Mouse (Mus musculus) intestine, embryonic 16.5 days (tissue): ENCODE results near the gene Med4. TPM values are rescaled to one million over a fixed set of nuclear protein-coding genes. Genes with fewer than 3 reads are reported as not detected.
"Not testable (repeated sequence)": the region's sequence is repeated elsewhere in the genome, so short reads cannot be mapped to it uniquely, and the experiment has no call there.

Experiments
- ATAC-seq: fragments of 200-750 bp; cut with Nextera tagmentation; 2 replicates; pipeline ENCODE4 v1.8.0; 2017; ENCODE audit warnings: moderate TSS enrichment, moderate library complexity
- H3K27ac ChIP-seq: fragments of 300-500 bp; sonication (generic); 2 replicates; pipeline ENCODE4 v1.5.1; 2014; ENCODE audit warnings: mild to moderate bottlenecking, low read length
- H3K27me3 ChIP-seq: fragments of 300-500 bp; sonication (generic); replicated peaks from 2 replicates; pipeline ENCODE4 v1.6.1; 2014; ENCODE audit warnings: low read length, control low read depth, mixed read lengths; ENCODE audit not compliant: control insufficient read depth, insufficient read depth
- H3K36me3 ChIP-seq: fragments of 300-500 bp; sonication (generic); 2 replicates; pipeline ENCODE4 v1.6.1; 2014; ENCODE audit warnings: low read length, control low read depth; ENCODE audit not compliant: control insufficient read depth, insufficient read depth
- H3K4me1 ChIP-seq: fragments of 300-500 bp; sonication (generic); 2 replicates; pipeline ENCODE4 v1.6.1; 2014; ENCODE audit warnings: low read length, control low read depth, mixed read lengths; ENCODE audit not compliant: control insufficient read depth, insufficient read depth
- H3K4me2 ChIP-seq: fragments of 300-500 bp; sonication (generic); 2 replicates; pipeline ENCODE4 v1.6.1; 2014; ENCODE audit warnings: low read depth, low read length, control low read depth
- H3K4me3 ChIP-seq: fragments of 300-500 bp; sonication (generic); 2 replicates; pipeline ENCODE4 v1.5.1; 2014; ENCODE audit warnings: mild to moderate bottlenecking, low read length
- H3K9ac ChIP-seq: fragments of 300-500 bp; sonication (generic); 2 replicates; pipeline ENCODE4 v1.6.1; 2014; ENCODE audit warnings: low read depth, low read length
- H3K9me3 ChIP-seq: fragments of 300-500 bp; sonication (generic); 2 replicates; pipeline ENCODE4 v1.6.1; 2016; ENCODE audit warnings: low read length, control low read depth; ENCODE audit not compliant: control insufficient read depth
- WGBS: fragments of 180-500 bp; shearing (Covaris S2); extraction: QIAGEN DNeasy Blood & Tissue Kit; methylation state at CpG from one replicate; pipeline ENCODE4 v1.1.7; 2014; 5-methylcytosine and 5-hydroxymethylcytosine counted together
- polyA plus RNA-seq: library from polyadenylated mRNA; unstranded; fragments of >200 nt; fragmentation: Nextera tagmentation; extraction: Ambion mirVana; gene quantifications from 2 replicates; pipeline ENCODE4 v1.2.1, GENCODE M21; 2015

Med4 gene
- polyA plus RNA-seq, 1 experiment from 2014 or later = 64.5 TPM

DNA sequence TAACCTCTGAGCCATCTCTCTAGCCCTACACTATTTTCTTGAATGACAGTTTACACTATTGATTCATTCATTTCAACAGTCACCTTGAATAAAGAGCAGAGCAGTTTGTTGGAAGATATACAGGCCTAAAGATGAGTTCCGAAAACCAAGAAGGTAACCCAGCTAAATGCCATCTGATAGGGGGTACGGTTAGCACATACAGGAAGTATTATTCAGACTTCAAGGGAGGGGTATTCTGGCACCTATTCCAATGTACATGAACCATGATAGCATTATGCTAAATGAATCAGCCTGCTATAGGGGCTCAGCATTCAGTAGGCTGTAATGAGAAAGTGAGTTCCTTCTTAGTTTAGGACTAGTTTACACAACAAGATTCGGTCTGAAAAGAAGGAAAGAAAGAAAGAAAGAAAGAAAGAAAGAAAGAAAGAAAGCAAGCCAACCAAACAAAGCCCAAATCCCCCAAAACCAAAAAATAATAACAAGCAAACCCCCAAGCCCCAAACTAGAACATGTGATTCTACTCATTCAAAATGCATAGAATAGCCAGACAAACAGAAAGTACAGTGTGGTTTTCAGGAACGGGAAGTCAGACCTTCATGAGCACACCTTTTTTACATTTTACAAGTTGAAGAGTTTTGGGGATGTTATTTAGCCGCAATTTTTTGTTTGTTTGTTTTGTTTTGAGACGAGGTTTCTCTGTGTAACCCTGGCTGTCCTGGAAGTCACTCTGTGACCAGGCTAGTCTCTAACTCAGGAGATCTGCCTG, 1.0 kb upstream of the Med4 start:
- Histone ChIP-seq H3K4me3 (no peak overlapping the region), H3K27ac (no peak overlapping the region), H3K36me3 (peaks cover 4% of the 10 kb centered on the region; the same call in 1 of the 2 replicates), H3K4me2 (no peak overlapping the region), H3K27me3 (no peaks in the 10 kb centered on the region), H3K9me3 (no peaks in the 10 kb centered on the region), H3K4me1 (peaks cover 8% of the 10 kb centered on the region), H3K9ac (no peak overlapping the region)
- WGBS = 91% methylated on average over 6 of the region's 6 CpGs
- no peak for ATAC-seq

GRCm38 (mm10) chr14:73524136-73524535, 14.3 kb downstream of the Med4 start:
- no peaks in the 10 kb centered on the region for H3K36me3 ChIP-seq
- no peak overlapping the region for H3K27ac ChIP-seq
- no peak overlapping the region for H3K9ac ChIP-seq
- H3K4me3 ChIP-seq = no peak overlapping the region
- 77% methylated on average over 3 of the region's 3 CpGs for WGBS
- H3K9me3 ChIP-seq = no peaks in the 10 kb centered on the region
- no peak overlapping the region for H3K4me2 ChIP-seq
- H3K4me1 ChIP-seq = no peaks in the 10 kb centered on the region
- no peak for ATAC-seq
- no peaks in the 10 kb centered on the region for H3K27me3 ChIP-seq

GRCm38 (mm10) chr14:73524766-73525448, 15.1 kb downstream of the Med4 start, which contains the start of gene Sucla2:
Gene Sucla2, plus strand, starts transcription at chr14:73525319.
- Histone ChIP-seq H3K4me2 (peak within 1 kb of the TSS; percentile 56), H3K27ac (peak within 1 kb of the TSS; percentile 77)
- peak; percentile 100 for ATAC-seq

GRCm38 (mm10) chr14:73528661-73529060, 18.8 kb downstream of the Med4 start:
- H3K9me3 ChIP-seq, ATAC-seq, H3K27ac ChIP-seq, H3K36me3 ChIP-seq, H3K9ac ChIP-seq, H3K4me2 ChIP-seq, H3K4me1 ChIP-seq, H3K27me3 ChIP-seq, H3K4me3 ChIP-seq: not testable (repeated sequence)
- 82% methylated on average over 3 of the region's 3 CpGs for WGBS

More at GRCm38 (mm10) chr14:73524766-73525448, 15.1 kb downstream of the Med4 start, which contains the start of gene Sucla2:
- no peaks in the 10 kb centered on the region for H3K9me3 ChIP-seq
- no peaks in the 10 kb centered on the region for H3K27me3 ChIP-seq
- peak within 1 kb of the TSS; percentile 57 for H3K4me3 ChIP-seq
- 0% methylated on average over 37 of the region's 41 CpGs for WGBS
- peak within 1 kb of the TSS; percentile 74 for H3K9ac ChIP-seq
- no peaks in the 10 kb centered on the region for H3K36me3 ChIP-seq
- no peaks in the 10 kb centered on the region for H3K4me1 ChIP-seq

DNA sequence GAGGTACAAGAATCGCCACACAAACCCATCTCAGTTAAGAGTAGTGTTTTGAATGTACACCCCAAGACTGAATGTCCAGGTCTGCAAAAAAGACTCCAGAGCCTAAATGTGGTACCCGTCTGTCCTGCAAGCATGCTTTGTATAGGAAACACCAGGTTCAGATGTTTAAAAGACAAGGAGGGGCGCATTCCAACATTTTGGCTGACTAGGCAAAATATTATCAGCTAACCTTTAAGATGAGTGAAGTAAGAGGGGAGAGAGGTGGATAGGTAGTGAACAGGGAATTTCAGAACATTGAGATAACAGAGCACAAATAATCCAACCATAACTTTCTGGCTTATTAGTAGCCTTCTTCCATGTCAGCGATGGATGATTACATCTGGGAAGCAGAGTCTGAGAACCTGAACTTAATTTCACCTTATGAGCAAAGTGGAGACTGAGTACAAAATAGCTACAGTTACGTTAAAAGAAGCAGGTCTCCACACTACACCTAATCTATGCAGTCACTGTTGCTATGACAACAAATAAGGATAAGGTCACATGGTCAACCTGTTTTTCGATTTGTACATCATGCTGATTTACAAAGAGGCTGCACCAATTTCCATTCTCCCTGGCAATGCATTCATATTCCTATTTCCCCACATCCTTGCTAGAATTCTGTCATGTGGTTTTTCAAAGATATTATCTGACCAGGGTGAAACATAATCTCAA, 24.1 kb downstream of the Med4 start:
- Histone ChIP-seq H3K9ac (no peak overlapping the region), H3K4me1 (no peaks in the 10 kb centered on the region), H3K27me3 (no peaks in the 10 kb centered on the region), H3K4me2 (no peak overlapping the region), H3K27ac (no peak overlapping the region), H3K9me3 (no peaks in the 10 kb centered on the region), H3K36me3 (no peaks in the 10 kb centered on the region), H3K4me3 (no peak overlapping the region)
- 66% methylated on average over 6 of the region's 6 CpGs for WGBS
- no peak for ATAC-seq

DNA sequence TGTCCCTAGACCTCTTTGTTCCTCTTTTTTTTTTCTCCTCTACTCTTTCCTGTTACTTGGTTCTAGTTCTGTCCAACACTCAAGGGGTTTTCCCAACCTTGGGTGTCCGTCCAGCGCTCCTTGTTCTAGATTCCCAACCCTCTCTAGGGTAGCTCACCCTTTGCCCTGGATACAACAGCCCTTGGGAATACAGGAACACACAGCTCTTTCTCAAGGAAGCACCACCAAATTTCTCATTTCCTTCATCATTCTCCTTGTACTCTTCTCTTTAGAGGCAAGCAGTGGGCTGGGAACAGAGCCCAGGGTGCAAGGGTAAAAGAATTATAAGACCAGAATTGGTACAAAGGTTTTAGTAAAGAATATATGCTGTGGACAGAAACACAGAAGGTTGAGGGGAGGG, 25.8 kb downstream of the Med4 start:
- Histone ChIP-seq H3K27ac (no peak overlapping the region), H3K36me3 (no peaks in the 10 kb centered on the region), H3K4me2 (no peak overlapping the region), H3K9ac (no peak overlapping the region), H3K4me1 (no peaks in the 10 kb centered on the region), H3K9me3 (no peaks in the 10 kb centered on the region), H3K27me3 (no peaks in the 10 kb centered on the region), H3K4me3 (no peak overlapping the region)
- WGBS = 91% methylated on average over 2 of the region's 2 CpGs
- no peak for ATAC-seq

- H3K27me3 ChIP-seq = no peaks in the 10 kb centered on the region
- 77% methylated on average over 6 of the region's 6 CpGs for WGBS
- no peak overlapping the region for H3K4me3 ChIP-seq
- ATAC-seq = no peak
- no peak overlapping the region for H3K27ac ChIP-seq
- H3K4me2 ChIP-seq = no peak overlapping the region
- no peak overlapping the region for H3K9ac ChIP-seq
- no peaks in the 10 kb centered on the region for H3K9me3 ChIP-seq
- no peaks in the 10 kb centered on the region for H3K4me1 ChIP-seq
- no peaks in the 10 kb centered on the region for H3K36me3 ChIP-seq
These were observed 34.0 kb downstream of the Med4 start for GRCm38 (mm10) chr14:73543781-73544180.

- H3K4me1 ChIP-seq = 0 out of 2 replicates have a peak, but pooled peaks cover under 1% of the 10 kb centered on the region
- no peak overlapping the region for H3K4me2 ChIP-seq
- no peaks in the 10 kb centered on the region for H3K36me3 ChIP-seq
- H3K9me3 ChIP-seq = no peaks in the 10 kb centered on the region
- no peak overlapping the region for H3K27ac ChIP-seq
- no peak overlapping the region for H3K4me3 ChIP-seq
- H3K9ac ChIP-seq = no peak overlapping the region
- 54% methylated on average over 4 of the region's 4 CpGs for WGBS
- no peak for ATAC-seq
- H3K27me3 ChIP-seq = no peaks in the 10 kb centered on the region
These were observed 37.2 kb downstream of the Med4 start for GRCm38 (mm10) chr14:73547034-73547433.

DNA sequence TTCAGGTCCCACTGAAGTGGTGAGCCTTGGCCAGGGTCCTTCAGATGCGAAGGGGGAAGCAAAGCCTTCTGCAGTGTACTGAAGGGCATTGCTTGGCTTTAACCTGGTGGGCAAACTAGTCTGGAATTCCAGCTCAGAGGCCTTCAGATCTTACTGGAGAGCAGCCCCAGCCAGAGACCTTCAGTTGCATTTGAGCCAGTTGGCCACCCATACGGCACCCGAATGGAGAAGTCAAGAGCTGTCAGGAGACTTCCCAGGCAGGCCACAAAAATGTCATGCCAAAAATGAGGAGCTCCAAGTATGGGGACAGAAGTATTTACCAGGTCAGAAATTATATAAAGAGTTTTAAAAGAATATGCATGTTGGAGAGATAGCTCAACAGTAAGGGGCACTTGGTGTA, 38.2 kb downstream of the Med4 start, which contains the start of gene Nudt15:
Gene Nudt15 (minus strand): TSS at position 192 of the 400 bp plus-strand sequence.
- WGBS = 85% methylated on average over 3 of the region's 3 CpGs
- H3K4me3 ChIP-seq = no peak within 1 kb of the TSS
- no peaks in the 10 kb centered on the region for H3K36me3 ChIP-seq

More for the DNA sequence above, 38.2 kb downstream of the Med4 start, which contains the start of gene Nudt15:
- no peaks in the 10 kb centered on the region for H3K27me3 ChIP-seq
- no peak within 1 kb of the TSS for H3K4me2 ChIP-seq
- ATAC-seq = no peak
- H3K9me3 ChIP-seq = no peaks in the 10 kb centered on the region
- H3K27ac ChIP-seq = no peak within 1 kb of the TSS
- 0 out of 2 replicates have a peak, but pooled peaks cover 2% of the 10 kb centered on the region for H3K4me1 ChIP-seq
- no peak within 1 kb of the TSS for H3K9ac ChIP-seq
